Mouse (Mus musculus): ENCODE results near the gene Nrcam. TPM values are rescaled to one million over a fixed set of nuclear protein-coding genes. Genes with fewer than 3 reads are reported as not detected.

Nrcam gene
- polyA plus RNA-seq, 1 experiment from 2014 or later: not detected

- DNase-seq: no peak
- TF ChIP-seq EP300 (IDR thresholded peaks at IDR 0.05; ENCODE audit: low read depth) (no peak), CTCF (IDR thresholded peaks at IDR 0.05; ENCODE audit: low read depth) (no peak)
- H3K27me3 ChIP-seq (ENCODE audit: insufficient read depth, low read length): no peaks in the 10 kb centered on the region
- no peak overlapping the region for H3K27ac ChIP-seq (ENCODE audit: low read depth)
- H3K4me2 ChIP-seq (ENCODE audit: low read depth, low read length): no peak overlapping the region
- 76% methylated on average over 3 of the region's 3 CpGs for WGBS (ENCODE audit: insufficient replicate concordance)
- no peaks in the 10 kb centered on the region for H3K36me3 ChIP-seq (replicated peaks; ENCODE audit: insufficient read depth, low read length)
- H3K4me3 ChIP-seq (ENCODE audit: low read depth, low read length): no peak overlapping the region
- no peak overlapping the region for H3K9ac ChIP-seq (replicated peaks)
- ATAC-seq: no peak
- H3K9me3 ChIP-seq (ENCODE audit: low read length): no peaks in the 10 kb centered on the region
- no peaks in the 10 kb centered on the region for H3K4me1 ChIP-seq (ENCODE audit: insufficient read depth)
These were observed 192.8 kb downstream of the Nrcam start for GRCm38 (mm10) chr12:44521496-44521895.

GRCm38 (mm10) chr12:44524621-44525565, 196.2 kb downstream of the Nrcam start:
- no peak for DNase-seq
- Histone ChIP-seq H3K4me3 (ENCODE audit: low read depth, low read length) (no peak overlapping the region), H3K4me2 (ENCODE audit: low read depth, low read length) (no peak overlapping the region), H3K36me3 (replicated peaks; ENCODE audit: insufficient read depth, low read length) (no peaks in the 10 kb centered on the region), H3K9ac (replicated peaks) (no peak overlapping the region), H3K4me1 (ENCODE audit: insufficient read depth) (no peaks in the 10 kb centered on the region), H3K27ac (ENCODE audit: low read depth) (no peak overlapping the region), H3K9me3 (ENCODE audit: low read length) (no peaks in the 10 kb centered on the region), H3K27me3 (ENCODE audit: insufficient read depth, low read length) (no peaks in the 10 kb centered on the region)
- no peak for TF ChIP-seq EP300 (IDR thresholded peaks at IDR 0.05; ENCODE audit: low read depth)
- TF ChIP-seq CTCF (IDR thresholded peaks at IDR 0.05; ENCODE audit: low read depth): no peak
- WGBS (ENCODE audit: insufficient replicate concordance): 50% methylated on average over 8 of the region's 8 CpGs
- ATAC-seq: no peak

- WGBS (ENCODE audit: insufficient replicate concordance): 44% methylated on average over 11 of the region's 11 CpGs
- no peak for DNase-seq
- H3K4me2 ChIP-seq (ENCODE audit: low read depth, low read length): no peak overlapping the region
- no peak overlapping the region for H3K9ac ChIP-seq (replicated peaks)
- ATAC-seq: no peak
- H3K36me3 ChIP-seq (replicated peaks; ENCODE audit: insufficient read depth, low read length): no peaks in the 10 kb centered on the region
- no peak for TF ChIP-seq EP300 (IDR thresholded peaks at IDR 0.05; ENCODE audit: low read depth)
- no peak for TF ChIP-seq CTCF (IDR thresholded peaks at IDR 0.05; ENCODE audit: low read depth)
- H3K9me3 ChIP-seq (ENCODE audit: low read length): no peaks in the 10 kb centered on the region
- H3K4me3 ChIP-seq (ENCODE audit: low read depth, low read length): no peak overlapping the region
- no peaks in the 10 kb centered on the region for H3K4me1 ChIP-seq (ENCODE audit: insufficient read depth)
- H3K27me3 ChIP-seq (ENCODE audit: insufficient read depth, low read length): no peaks in the 10 kb centered on the region
- no peak overlapping the region for H3K27ac ChIP-seq (ENCODE audit: low read depth)
These were observed 199.8 kb downstream of the Nrcam start for GRCm38 (mm10) chr12:44528391-44529016.

GRCm38 (mm10) chr12:44532337-44533113, 203.8 kb downstream of the Nrcam start:
- Histone ChIP-seq H3K4me2 (ENCODE audit: low read depth, low read length) (no peak overlapping the region), H3K36me3 (replicated peaks; ENCODE audit: insufficient read depth, low read length) (no peaks in the 10 kb centered on the region), H3K27me3 (ENCODE audit: insufficient read depth, low read length) (no peaks in the 10 kb centered on the region), H3K4me1 (ENCODE audit: insufficient read depth) (no peaks in the 10 kb centered on the region), H3K9me3 (ENCODE audit: low read length) (no peaks in the 10 kb centered on the region), H3K4me3 (ENCODE audit: low read depth, low read length) (no peak overlapping the region), H3K9ac (replicated peaks) (no peak overlapping the region), H3K27ac (ENCODE audit: low read depth) (no peak overlapping the region)
- DNase-seq (no peak), ATAC-seq (no peak)
- no peak for TF ChIP-seq EP300 (IDR thresholded peaks at IDR 0.05; ENCODE audit: low read depth)
- no peak for TF ChIP-seq CTCF (IDR thresholded peaks at IDR 0.05; ENCODE audit: low read depth)
- WGBS (ENCODE audit: insufficient replicate concordance): 76% methylated on average over 19 of the region's 19 CpGs

- no peak overlapping the region for H3K9ac ChIP-seq (replicated peaks)
- H3K27ac ChIP-seq (ENCODE audit: low read depth): no peak overlapping the region
- H3K4me1 ChIP-seq (ENCODE audit: insufficient read depth): no peaks in the 10 kb centered on the region
- H3K4me2 ChIP-seq (ENCODE audit: low read depth, low read length): no peak overlapping the region
- DNase-seq (no peak), ATAC-seq (no peak)
- H3K4me3 ChIP-seq (ENCODE audit: low read depth, low read length): no peak overlapping the region
- no peaks in the 10 kb centered on the region for H3K9me3 ChIP-seq (ENCODE audit: low read length)
- H3K27me3 ChIP-seq (ENCODE audit: insufficient read depth, low read length): no peaks in the 10 kb centered on the region
- no peaks in the 10 kb centered on the region for H3K36me3 ChIP-seq (replicated peaks; ENCODE audit: insufficient read depth, low read length)
- no peak for TF ChIP-seq EP300 (IDR thresholded peaks at IDR 0.05; ENCODE audit: low read depth)
- TF ChIP-seq CTCF (IDR thresholded peaks at IDR 0.05; ENCODE audit: low read depth): no peak
- 77% methylated on average over 7 of the region's 7 CpGs for WGBS (ENCODE audit: insufficient replicate concordance)
These were observed 205.5 kb downstream of the Nrcam start for GRCm38 (mm10) chr12:44534100-44534633.
